Mouse (Mus musculus): Measurements from ENCODE around the gene Themis3.

The Themis3 gene

GRCm38 (mm10) chr17:66594435-66594834 lies at the start of gene Themis3:
Gene Themis3 (minus strand): TSS chr17:66594621.
- no peak for DNase-seq (ENCODE audit: low read depth, low spot score)

GRCm38 (mm10) chr17:66637951-66638722 lies 43.7 kb upstream of the Themis3 start:
- no peak for DNase-seq (ENCODE audit: low read depth, low spot score)

DNA sequence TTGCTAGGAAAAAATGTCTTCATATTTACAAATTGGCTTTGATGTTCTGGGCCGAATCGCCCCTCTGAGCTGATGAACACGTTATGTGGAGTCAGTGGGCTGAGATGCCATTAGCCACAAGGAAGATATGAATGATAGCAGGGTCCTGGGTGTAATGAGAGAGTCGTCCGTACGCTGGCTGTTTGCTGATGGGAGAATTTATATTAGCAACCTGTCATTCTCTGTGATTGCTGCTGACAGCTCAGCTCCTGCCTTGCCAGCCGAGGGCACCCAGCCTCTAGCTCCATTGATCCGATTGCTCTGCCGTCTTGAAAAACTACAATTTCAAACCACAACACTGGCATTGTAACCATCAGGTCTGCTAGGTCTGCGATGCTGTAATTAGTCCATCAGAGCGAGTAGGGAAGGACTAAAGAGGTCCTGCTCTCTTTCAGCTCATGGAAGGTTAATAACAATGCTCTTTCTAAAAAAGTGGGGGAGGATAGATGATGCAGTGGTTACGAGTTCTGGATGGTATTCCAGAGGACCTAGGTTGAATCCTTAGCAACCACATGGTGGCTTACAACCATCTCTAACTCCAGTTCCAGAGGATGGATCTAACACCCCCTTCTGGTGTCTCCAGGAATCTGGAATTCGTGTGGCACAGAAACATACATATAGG lies 25.7 kb upstream of the Themis3 start:
- no peak for DNase-seq (ENCODE audit: low read depth, low spot score)

DNA sequence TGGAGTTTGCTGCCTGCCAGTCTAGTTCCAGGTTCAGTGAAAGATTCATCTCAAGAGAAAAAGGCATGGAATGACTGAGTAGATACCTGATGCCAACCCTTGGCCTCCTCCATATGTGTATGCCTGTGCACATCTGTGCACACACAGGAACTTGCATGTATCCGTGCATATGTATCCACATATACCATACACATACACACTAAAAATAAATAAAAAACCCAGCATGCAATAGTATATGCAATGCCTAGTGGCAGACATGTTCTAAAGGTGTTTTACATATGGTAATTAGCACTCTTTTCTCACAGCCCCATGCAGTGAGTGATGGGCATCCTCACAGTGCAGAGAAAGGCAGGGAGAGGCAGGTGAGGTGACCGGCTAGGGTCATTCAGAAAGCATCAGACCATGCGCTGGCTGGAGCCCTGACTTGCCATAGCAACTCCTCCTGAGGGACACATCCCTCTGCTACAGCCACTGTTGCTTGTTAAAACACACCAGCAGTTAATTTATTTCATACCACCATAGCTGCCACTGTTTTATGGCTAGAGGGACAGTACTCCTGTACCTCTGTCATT lies 24.9 kb upstream of the Themis3 start:
- DNase-seq (ENCODE audit: low read depth, low spot score): no peak

DNA sequence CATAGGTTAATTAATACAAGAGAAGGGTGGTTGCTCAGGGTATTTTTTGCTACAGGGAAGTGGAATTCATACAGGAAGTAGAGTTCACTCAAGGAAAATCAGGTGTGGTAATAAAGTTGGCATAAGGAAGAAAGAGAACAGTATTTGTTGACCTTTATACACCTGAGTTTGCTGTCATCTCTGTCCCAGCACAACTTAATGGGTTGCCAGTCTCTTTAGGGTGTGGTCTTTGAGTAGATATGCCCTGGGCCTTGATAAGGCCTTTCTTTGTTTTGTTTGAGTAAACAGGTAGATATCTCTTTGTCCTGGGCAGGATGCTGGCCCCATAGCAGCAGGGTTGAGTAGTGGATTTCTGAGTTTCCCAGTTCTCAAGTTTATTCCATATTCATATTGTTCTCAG lies 15.6 kb upstream of the Themis3 start:
- DNase-seq (ENCODE audit: low read depth, low spot score): no peak

DNA sequence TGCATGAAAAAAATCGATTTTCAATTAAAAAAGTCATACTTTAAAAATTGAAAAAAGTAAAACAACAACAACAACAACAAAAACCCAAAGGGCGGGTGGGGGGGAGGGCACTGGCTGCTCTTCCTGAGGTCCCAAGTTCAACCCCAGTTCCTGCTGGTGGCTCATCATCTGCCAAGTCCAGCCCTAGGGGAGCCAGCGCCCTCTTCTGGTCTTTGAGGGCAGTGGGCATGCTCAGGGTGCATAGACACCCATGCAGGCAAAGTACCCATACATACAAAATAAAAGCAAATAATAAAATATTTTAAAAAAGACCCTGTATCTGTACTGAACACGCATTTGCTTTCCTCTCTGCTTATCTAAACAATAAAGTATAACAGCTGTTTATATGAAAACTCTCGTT lies 10.5 kb upstream of the Themis3 start:
- DNase-seq (ENCODE audit: low read depth, low spot score): no peak

- DNase-seq (ENCODE audit: low read depth, low spot score): no peak
Measured at GRCm38 (mm10) chr17:66601171-66601570, 6.8 kb upstream of the Themis3 start.

- no peak for DNase-seq (ENCODE audit: low read depth, low spot score)
Measured at GRCm38 (mm10) chr17:66595867-66596266, 1.4 kb upstream of the Themis3 start.

- DNase-seq (ENCODE audit: low read depth, low spot score): no peak
Measured at GRCm38 (mm10) chr17:66595256-66595655, 835 bp upstream of the Themis3 start.

DNA sequence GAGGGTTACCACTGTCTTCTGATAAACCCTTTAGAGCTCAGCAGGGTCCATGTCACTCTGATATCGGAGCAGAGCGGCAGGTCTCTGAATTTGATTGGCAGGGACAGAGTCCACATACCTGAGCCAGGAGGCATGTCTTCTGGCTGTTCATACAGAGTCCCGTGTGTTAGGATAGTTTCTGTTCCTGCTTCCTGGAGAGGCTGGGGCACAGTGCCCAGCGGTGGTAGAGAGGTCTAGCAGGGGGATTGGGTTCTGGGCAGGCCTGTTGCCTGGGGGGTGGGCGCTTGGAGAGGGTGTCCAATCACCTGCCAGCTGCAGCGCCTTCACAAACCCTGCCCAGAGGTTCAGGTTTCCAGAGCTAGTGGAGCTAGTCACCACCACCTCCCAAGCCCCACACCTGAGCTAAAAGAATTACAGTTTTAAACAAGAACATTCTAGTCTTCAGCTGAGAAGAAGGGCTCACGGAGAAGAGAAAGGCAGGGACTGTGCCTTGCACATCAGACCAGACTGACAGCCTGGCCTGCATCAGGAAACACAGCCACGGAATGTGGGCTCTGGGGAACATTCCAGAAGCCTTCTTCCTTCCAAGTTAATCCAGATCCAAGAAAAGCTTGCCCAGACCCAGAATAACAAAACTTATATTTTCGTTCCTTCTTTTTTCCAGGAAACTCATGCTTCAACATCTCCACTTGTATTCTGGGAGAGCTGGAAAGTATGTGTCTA lies 3.9 kb downstream of the Themis3 start:
- no peak for DNase-seq (ENCODE audit: low read depth, low spot score)

DNA sequence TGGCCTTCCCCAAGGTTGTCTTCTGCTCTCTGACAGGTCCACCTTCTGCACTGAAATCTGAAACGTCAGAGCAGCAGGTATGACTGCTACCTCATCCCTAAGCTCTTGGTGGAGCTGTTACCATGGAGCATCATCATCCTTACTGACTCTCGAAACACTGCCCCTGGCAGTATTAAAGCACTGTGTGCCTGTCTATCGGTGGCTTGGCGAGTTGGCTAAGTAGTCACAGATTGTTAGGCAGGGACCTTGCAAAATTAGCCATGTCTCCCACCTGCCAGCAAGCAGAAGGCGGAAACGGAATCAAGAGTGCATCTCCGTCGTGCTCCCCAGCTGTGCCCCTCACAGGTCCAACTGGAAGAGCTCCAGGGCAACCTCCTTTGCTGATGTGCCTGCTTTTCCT lies 4.6 kb downstream of the Themis3 start:
- no peak for DNase-seq (ENCODE audit: low read depth, low spot score)

DNA sequence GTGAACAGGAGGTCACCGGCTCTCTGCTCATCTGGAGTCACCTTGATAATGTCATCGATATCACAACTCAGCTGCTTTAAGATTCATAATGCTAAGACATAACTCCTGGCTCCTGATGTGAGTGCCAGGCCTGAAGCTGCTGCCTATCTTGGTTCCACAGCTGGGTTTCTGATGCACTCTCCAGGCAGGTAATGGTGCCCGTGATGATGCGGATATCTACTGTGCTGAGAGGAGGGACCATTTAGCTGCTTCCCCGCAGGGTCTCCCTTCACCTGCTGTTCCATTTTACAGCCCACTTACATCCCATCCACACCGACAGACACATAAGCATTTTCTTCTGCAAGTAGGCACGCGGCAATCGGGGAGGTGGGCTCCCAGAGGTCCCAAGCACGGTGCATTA lies 7.7 kb downstream of the Themis3 start:
- no peak for DNase-seq (ENCODE audit: low read depth, low spot score)

DNA sequence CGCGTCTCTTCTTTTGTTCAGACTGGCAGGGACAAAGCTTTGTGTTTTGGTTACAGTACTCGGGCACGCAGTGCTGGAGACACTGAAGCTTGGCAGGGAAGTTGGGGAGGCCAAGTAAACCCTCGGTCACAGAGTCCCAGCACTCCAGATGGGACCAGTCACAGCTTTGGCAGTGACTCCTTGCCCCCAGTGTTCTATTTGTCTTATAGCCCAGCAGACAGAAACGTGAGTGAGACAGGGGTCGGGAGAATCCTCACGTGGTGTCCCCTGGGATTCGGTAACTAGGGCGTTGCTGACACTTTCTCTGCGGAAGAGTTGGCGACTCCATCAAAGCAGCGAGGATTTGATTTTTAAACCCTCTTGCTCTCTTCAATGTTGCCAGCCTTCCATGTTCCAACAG lies 8.3 kb downstream of the Themis3 start:
- DNase-seq (ENCODE audit: low read depth, low spot score): no peak

- DNase-seq (ENCODE audit: low read depth, low spot score): no peak
Measured at GRCm38 (mm10) chr17:66580990-66581389, 13.4 kb downstream of the Themis3 start.

- peak; percentile 66 for DNase-seq (ENCODE audit: low read depth, low spot score)
Measured at GRCm38 (mm10) chr17:66578007-66578406, 16.4 kb downstream of the Themis3 start.

DNA sequence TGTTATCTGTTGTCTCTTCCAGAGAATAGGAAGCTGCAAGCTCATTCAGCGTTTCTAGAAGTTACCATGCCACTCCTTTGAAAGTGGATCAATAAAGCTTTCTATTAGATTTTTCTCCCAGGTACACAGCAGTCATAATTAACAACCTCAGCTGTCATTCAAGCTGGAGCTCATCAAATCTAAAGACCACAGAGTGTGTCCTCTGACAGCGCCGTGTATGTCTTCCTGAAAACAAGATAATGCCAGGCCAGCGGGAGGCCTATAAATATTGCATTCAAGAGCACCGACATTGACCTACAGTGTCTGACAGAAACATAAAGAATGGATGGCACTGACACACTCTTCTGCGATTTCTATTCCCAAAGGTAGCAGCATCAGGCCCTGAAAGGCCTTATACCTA lies 16.9 kb downstream of the Themis3 start:
- no peak for DNase-seq (ENCODE audit: low read depth, low spot score)

- DNase-seq (ENCODE audit: low read depth, low spot score): no peak
Measured at GRCm38 (mm10) chr17:66572677-66573060, 21.8 kb downstream of the Themis3 start.

DNA sequence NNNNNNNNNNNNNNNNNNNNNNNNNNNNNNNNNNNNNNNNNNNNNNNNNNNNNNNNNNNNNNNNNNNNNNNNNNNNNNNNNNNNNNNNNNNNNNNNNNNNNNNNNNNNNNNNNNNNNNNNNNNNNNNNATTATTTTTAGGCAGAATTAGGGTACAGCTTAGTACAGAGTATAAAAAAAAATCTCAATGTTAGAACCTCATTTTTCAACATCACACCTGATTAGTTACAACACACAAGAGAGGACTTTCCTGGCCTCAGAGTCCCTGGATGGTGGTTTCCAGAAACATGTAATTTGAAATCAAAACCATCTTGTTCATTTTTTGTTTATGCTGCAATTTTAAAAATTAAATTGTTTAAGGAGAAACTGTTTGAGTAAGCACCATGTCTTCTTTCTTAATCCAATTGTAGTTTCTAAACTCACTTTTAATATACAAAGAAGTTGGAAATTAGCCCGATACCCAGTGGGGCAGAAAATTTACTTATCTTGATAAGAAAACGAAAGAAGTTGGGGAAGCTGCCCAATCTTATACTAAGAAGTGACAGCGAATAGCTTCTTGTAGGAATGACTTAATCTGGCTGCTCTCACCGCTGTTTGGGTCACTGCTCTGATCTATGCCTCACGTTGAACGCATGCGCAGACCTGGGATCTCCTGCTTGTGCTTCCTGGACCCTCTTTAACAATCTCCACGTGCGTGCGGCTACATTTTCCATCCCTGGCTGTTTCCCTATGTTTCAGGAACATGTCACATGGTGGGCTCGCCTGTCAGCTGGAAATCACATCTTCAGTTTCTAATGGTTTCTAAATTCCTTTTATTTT lies 22.4 kb downstream of the Themis3 start:
- DNase-seq (ENCODE audit: low read depth, low spot score): no peak

GRCm38 (mm10) chr17:66564213-66564612 lies 30.2 kb downstream of the Themis3 start:
- DNase-seq (ENCODE audit: low read depth, low spot score): no peak

GRCm38 (mm10) chr17:66563551-66563950 lies 30.9 kb downstream of the Themis3 start:
- no peak for DNase-seq (ENCODE audit: low read depth, low spot score)

DNA sequence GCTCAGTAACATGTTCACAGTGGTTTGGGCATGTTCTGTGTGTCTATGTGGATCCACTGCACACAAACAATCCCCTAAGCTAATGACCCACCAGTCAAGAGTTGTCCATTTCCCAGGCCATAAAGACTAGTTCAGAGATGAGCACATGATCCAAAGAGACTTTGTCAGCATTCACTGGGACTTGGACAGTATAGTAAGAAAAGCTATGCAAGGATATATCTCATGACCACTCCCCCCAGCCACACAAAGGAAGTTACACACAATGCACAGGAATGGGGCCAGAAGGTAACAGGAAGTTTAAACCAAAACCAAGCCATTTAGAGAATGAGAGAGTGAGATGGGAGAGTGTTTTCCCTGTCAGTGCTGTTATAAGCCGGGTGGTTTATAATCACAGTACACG lies 33.0 kb downstream of the Themis3 start:
- no peak for DNase-seq (ENCODE audit: low read depth, low spot score)

Measured in ZHBTc4 (cell line).